Mouse (Mus musculus) common myeloid progenitor, adult 5-6 weeks (primary cell): Measurements from ENCODE around the gene Bcas3. TPM values are rescaled to one million over a fixed set of nuclear protein-coding genes. Genes with fewer than 3 reads are reported as not detected.
A peak's percentile ranks its signal among the peaks of the same experiment; 100 is the strongest.

Source experiments
- ATAC-seq: replicated peaks from 2 replicates; pipeline ENCODE4 v1.8.0; 2016; ENCODE audit warnings: low read depth, mild to moderate bottlenecking, moderate TSS enrichment, inconsistent platforms; ENCODE audit not compliant: poor library complexity, severe bottlenecking
- total RNA-seq: library from RNA; stranded (forward); fragments of 200-1000, 187-1606 nt; gene quantifications from 2 replicates; pipeline ENCODE4 v1.2.3, GENCODE M21; 2017

Gene Bcas3
- total RNA-seq, 1 experiment from 2014 or later: 22.5 TPM

DNA sequence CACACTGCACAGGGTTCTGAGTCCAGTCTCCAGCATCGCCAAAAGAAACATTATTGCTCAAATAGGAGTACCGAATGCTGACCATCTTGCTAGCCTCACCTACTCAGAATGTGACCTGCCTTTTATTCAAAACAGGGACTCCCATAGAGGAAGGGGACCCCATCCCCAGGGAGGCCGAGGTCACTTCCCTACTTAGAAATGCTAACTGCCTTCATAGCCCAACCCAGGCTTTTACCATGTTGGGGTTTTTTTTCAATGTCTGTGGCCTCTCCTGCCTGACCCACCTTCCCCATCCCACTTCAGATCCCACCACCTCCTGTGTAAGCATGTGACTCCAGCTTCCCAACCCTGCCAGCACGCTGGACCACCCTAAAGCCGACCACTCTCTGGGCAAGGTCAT is 458.7 kb downstream of the Bcas3 start:
- no peak for ATAC-seq

DNA sequence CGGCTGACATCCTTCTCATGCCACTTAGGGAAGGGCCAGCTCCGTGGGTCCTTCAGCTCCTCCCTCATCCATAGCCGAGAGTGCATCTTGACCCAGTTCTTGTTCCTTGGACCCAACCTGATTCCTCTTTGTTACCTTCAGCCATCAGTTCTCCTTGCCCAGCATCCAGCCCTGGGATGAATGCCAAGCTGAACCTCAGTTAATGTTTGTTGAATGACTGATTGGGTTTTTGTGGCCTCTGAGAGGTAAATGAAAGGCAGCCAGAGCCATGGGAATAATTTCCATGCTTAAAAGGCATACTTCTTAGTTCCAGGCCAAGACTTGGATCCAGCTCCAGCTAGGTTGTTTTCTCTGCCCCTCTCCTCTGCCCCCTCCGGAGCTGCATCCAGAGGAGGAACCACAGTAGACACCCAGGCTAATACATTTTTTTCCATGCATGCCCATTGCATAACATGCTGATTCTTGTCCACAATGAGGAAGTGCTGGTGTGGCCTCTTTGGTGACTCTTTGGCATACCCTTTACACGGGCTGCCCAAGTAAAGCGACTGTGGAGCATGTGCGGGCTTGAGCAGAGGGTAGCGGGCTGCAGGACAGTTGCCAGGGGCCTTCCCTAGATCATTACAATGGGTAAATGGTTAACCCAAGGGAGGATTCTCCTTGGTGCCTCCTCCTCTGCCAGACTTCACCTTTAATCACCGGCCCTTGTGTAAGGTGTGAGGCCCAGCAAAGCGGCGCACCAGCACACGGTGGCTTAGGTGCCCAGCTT is 459.4 kb downstream of the Bcas3 start:
- ATAC-seq: peak; percentile 81

- ATAC-seq: no peak
Measured at GRCm38 (mm10) chr11:85814678-85815077, 461.7 kb downstream of the Bcas3 start.

- no peak for ATAC-seq
Measured at GRCm38 (mm10) chr11:85816471-85816870, 463.5 kb downstream of the Bcas3 start.

- ATAC-seq: no peak
Measured at GRCm38 (mm10) chr11:85818401-85818800, 465.4 kb downstream of the Bcas3 start.

GRCm38 (mm10) chr11:85820959-85821358 is 468.0 kb downstream of the Bcas3 start:
- no peak for ATAC-seq

- ATAC-seq: no peak
Measured at GRCm38 (mm10) chr11:85821659-85822058, 468.7 kb downstream of the Bcas3 start.

GRCm38 (mm10) chr11:85823181-85823580 is 470.2 kb downstream of the Bcas3 start:
- peak; percentile 87 for ATAC-seq

GRCm38 (mm10) chr11:85823794-85824193 is 470.8 kb downstream of the Bcas3 start:
- no peak for ATAC-seq

DNA sequence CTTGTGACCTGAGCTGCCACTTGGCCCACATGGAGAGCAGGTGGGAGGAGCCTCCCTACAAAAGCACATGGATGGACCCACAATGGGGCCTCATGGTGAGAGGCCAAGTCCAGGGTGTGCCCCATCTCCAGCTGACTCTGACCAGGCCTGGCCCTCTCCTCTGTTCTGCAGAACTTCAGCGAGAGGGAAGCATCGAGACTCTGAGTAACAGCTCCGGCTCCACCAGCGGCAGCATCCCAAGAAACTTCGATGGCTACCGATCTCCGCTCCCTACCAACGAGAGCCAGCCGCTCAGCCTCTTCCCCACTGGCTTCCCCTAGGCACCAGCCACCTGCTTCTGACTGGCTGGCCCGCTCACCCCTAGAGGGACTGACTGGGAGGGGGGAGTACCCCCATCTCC is 472.1 kb downstream of the Bcas3 start:
- ATAC-seq: no peak

GRCm38 (mm10) chr11:85825823-85826222 is 472.9 kb downstream of the Bcas3 start:
- ATAC-seq: no peak

- no peak for ATAC-seq
Measured at GRCm38 (mm10) chr11:85827342-85827741, 474.4 kb downstream of the Bcas3 start.

- no peak for ATAC-seq
Measured at GRCm38 (mm10) chr11:85828691-85829519, 475.9 kb downstream of the Bcas3 start.

DNA sequence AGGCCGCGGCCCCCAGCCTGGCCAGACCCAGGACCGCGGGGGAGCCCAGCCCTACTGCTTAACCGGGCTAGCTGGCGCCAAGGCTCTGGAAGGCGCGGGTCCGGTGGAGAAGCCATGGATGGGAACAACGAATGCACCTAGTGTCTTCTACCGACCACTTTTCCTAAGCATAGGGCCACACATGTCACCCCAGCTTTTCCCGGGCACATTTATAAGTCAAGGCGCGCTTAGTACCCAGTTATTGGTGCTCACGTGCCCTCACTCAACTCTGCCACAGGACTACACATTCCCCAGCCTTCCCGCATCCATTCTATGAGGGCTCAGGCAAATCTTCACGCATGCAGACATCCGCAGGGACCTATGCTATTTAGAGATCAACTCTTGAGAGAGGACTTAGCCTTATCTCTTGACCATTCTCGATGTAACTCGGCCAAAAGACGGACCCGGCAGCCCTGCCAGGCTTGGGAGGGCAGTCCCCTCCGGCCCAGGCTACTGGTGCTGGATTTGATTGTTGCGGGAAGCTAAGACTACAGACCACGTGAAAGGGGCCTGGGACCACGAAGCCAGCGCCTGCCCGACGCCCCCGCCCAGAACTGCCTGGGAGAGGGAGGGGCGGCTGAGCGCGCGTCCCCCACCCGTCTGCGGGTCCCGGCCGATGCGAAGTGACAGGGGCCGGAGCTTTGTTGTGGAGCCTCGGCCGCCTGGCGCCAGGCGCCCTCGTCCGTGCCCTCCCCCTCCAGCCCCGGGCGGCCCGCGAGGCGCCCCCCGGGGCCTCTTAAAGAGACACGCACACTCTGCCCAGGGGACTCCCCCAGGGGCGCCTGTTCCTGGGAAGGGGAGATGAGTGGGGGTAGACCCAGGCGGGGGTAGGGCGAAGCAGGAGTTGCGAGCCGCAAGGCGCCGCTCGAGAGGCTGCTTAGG is 476.8 kb downstream of the Bcas3 start:
- ATAC-seq: no peak

DNA sequence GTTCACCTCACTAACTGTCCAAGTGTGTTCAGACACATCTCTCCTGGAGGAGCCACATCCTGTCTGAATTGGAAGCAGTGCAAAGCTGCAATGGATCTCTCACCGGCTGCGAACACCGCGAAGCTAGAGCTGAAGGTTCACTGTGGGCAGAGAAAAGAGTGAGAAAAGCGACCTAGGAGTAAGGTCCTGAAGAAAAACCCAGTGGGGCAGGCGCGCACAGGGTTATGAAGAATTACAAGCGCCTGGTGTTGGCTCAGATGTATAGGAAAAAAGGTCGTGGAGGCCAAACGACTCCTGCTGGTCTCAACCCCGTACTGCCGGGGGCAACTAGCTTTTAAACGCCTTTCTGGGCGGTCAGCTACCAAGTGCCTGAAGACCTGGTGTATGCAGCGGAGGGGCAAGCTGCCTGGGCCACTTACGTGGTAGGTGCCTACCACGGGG is 478.0 kb downstream of the Bcas3 start:
- ATAC-seq: peak; percentile 40; the same call in 1 of the 2 replicates

DNA sequence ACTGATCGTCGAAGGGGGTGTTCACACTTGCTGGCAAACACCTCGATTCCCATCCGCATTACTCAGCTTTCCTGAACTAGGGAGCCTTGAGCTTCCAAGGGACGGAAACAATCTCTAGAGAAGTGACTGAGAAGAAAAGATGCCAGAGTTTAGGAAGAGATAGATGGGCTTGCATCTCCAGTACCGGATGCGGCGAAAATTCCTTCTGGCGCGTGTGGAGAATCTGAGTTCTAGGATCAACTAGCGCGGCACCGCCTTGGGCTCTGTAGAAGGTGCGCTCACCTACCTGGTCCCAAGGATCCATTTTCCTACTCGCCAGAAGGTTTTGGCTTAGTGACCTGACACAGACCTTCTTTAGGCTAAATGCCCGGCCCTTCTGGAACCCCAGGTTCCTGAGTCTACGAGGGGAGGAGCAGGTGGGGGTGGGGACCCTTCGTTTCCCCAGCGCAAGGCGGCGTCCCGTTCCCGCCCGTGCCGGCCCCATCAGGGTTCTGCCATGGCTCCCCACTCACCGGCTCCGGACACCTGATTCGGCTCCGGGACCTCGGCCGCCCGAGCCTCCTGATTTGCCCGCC is 478.8 kb downstream of the Bcas3 start:
- no peak for ATAC-seq

GRCm38 (mm10) chr11:85832231-85832924 is 479.4 kb downstream of the Bcas3 start, which contains the start of gene Tbx2:
TSS of gene Tbx2 (plus strand) at chr11:85832551.
- ATAC-seq: no peak

DNA sequence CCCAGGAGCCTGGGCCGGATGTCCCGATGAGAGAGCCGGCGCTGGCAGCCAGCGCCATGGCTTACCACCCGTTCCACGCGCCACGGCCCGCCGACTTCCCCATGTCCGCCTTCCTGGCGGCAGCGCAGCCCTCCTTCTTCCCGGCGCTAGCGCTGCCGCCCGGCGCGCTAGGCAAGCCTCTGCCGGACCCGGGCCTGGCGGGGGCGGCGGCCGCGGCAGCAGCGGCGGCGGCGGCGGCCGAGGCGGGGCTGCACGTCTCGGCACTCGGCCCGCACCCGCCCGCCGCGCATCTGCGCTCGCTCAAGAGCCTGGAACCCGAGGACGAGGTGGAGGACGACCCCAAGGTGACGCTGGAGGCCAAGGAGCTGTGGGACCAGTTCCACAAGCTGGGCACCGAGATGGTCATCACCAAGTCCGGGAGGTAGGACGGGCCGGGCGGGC is 480.1 kb downstream of the Bcas3 start:
- ATAC-seq: no peak

GRCm38 (mm10) chr11:85833761-85834385 is 480.9 kb downstream of the Bcas3 start:
- no peak for ATAC-seq
